Mouse (Mus musculus) Patski (cell line): ENCODE measurements around the gene Zfp780b. TPM values are rescaled to one million over a fixed set of nuclear protein-coding genes. Genes with fewer than 3 reads are reported as not detected.
A peak's percentile ranks its signal among the peaks of the same experiment; 100 is the strongest.
"Not testable (repeated sequence)": the region's sequence is repeated elsewhere in the genome, so short reads cannot be mapped to it uniquely, and the experiment has no call there.

Source experiments
- ATAC-seq: fragments of 100-300 bp; one replicate; pipeline ENCODE4 v1.8.0; 2021
- CTCF ChIA-PET: fragments of 350-600 bp; sonication (Branson Sonifier 250); formaldehyde crosslinking; loops from one replicate; lab custom pipeline; 2022; ENCODE audit warnings: inconsistent platforms; lab: Charles Lee
- POLR2A ChIA-PET: fragments of 350-600 bp; sonication (Branson Sonifier 250); formaldehyde crosslinking; loops from one replicate; lab custom pipeline; 2022; ENCODE audit warnings: antibody characterized with exemption, inconsistent platforms; lab: Charles Lee
- DNase-seq: peaks from one replicate; pipeline ENCODE4 v3.0.0-alpha.2; 2011; ENCODE audit warnings: low read depth, low spot score
- H3K27me3 ChIP-seq: fragments of 371-371 bp; one replicate; pipeline ENCODE4 v1.5.1; 2021
- CTCF ChIP-seq: fragments of 100-300 bp; IDR thresholded peaks from one replicate; pipeline ENCODE4 v1.5.1; 2021
- in situ Hi-C: fragments of 300-500 bp; cut with MboI; formaldehyde crosslinking; loops from 3 replicates; pipeline ENCODE4 v1.11.1; 2018; ENCODE audit warnings: low pct_unique_long_range_greater_than_20kb, mixed read lengths
- polyA plus RNA-seq: library from polyadenylated mRNA; unstranded; gene quantifications from one replicate; pipeline ENCODE4 v1.2.3, GENCODE M21; 2021

Zfp780b gene
- 9.2 TPM for polyA plus RNA-seq

DNA sequence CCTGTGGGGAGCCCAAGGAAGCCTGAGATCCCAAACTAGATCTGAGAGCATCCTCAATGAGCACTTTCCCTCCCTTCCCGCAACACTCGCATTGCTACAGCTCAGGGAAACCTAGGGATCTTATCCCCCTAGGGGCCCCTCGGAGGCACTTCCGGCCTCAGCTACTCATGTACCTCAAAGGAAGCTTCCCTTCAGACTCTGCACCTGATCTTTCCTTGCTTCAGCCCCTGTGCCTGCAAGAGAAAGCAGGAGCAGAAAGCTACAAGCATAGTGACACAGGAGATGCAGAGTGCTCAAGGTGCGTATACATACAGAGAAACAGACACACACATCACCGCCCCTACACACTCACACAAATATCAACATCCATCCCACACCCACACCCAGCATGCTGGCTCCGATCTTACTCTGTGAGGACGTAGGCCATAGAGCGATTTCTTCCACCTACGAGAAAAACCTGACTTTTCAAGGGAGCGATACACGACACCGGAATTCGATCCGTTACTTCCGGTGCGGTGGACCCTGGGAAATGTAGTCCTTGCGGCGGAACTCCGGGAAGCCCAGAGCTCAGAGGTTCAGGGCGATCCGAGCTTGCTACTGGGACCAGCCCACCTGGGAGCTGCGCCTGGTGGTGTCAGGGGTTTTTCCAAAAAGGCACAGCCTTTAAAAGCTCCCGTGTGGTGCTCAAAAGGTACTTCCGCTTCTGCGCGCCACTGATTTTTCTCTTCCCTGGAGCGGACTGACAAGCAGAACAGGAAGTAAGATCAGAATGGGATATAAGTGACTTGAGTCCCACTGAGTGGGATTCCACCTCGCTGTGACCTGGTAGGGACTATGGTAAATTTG is at the start of gene Zfp780b:
TSS of gene Zfp780b (minus strand) at position 489 of the 846 bp plus-strand sequence.
- ChIA-PET CTCF (no interaction called here), POLR2A (interaction anchor here (0.9 kb wide), 1 partner anchor 66 kb away, joined by 4 read pairs; no protein-coding TSS in a partner anchor)
- peak; percentile 87 for ATAC-seq
- in situ Hi-C loops, result loop anchor here (5.0 kb wide), 1 partner anchor 117 kb away; no protein-coding TSS in a partner anchor
- no peak for TF ChIP-seq CTCF
- DNase-seq, result peak; percentile 20
- H3K27me3 ChIP-seq, result no peaks in the 10 kb centered on the region

DNA sequence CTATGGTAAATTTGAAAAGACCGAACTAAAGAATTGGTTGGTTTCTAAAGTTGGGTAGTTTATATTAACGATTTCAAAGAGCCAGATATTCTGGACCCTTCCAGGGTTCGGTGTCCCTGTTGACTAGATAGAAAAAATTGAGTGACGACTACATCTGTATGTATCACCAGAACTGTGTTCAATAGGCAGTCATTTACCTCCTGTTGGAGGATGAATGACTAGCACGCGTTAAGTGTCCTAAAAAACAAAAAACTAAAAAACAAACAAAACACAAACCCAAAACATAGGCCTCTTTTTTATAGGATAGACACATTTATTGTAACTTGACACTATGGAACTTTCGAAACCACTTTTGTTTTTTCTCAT is 35.5 kb upstream of the Zfp780b start:
- in situ Hi-C loops, result no loop called here
- ChIA-PET CTCF (no interaction called here), POLR2A (no interaction called here)
- DNase-seq (no peak), ATAC-seq (no peak)
- TF ChIP-seq CTCF, result no peak
- H3K27me3 ChIP-seq, result peaks cover 3% of the 10 kb centered on the region

DNA sequence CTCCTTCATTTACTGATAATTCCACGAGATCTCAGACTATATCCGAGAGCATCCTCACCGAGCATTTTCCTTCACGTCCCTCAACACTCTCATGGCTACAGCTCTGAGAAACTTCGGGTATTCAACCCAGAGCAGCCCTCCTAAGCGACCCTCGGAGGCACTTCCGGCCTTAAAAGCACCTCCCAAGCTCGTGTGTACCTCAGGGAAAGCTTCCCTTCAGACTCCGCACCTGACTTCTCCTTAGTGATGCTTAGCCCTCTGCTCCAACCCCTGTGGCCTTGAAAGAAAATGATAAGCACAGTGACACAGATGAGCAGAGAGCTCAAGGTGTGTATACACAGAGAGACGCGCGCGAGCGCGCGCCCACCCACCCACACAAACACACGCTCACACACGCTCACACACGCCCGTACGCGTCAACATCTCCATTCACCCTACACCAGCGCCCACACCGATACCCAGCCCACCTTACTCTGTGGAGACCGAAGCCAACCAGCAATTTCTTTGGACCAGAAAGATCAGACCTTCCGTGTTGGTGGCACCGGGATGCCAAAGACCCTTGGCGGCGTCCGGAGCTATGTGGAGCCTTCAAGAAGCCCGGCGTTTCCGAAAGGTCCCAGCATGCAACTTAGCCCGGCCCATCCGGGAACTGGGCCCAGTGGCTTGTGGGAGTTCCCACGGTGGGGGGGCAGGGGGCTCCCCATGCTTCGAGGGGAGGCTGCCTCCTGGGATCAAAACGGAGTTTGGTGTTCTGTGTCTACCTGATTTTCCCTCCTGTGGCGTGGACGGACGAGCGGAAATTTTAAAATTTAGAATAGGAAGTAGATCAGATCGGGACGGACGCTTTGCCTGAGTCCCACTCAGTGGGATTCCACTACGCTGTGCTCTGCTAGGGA is 34.8 kb upstream of the Zfp780b start, which contains the start of gene Zfp850:
TSS of gene Zfp850 (minus strand) at position 567 of the 896 bp plus-strand sequence.
- no peak for TF ChIP-seq CTCF
- no peak for DNase-seq
- ChIA-PET CTCF (interaction anchor here (0.9 to 1.1 kb wide), 2 partner anchors 9 to 37 kb away, joined by 3 read pairs; no protein-coding TSS in a partner anchor), POLR2A (interaction anchor here (0.5 kb wide), 1 partner anchor 15 kb away, joined by 3 read pairs; no protein-coding TSS in a partner anchor)
- peak; percentile 82 for ATAC-seq
- in situ Hi-C loops, result no loop called here
- H3K27me3 ChIP-seq, result peaks cover 3% of the 10 kb centered on the region

DNA sequence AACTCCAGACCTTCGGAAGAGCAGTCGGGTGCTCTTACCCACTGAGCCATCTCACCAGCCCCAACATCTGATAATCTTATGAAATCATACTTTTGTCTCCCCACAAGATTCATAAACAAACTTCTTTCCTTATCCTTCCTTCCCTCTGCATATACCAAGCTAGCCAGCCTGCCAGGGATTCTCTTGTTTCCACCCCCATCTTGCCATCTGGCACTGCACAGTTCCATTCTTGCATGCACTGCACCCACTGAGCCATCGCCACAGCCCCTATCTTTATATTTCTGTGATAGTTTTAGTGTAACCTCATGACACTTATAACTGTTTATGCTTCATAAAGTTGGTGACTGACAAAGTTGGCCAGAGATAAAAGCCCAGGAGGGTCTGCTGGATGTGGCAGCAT is 31.3 kb upstream of the Zfp780b start:
- no peak for ATAC-seq
- H3K27me3 ChIP-seq, result no peaks in the 10 kb centered on the region
- in situ Hi-C loops, result no loop called here
- no peak for TF ChIP-seq CTCF
- POLR2A ChIA-PET, result no interaction called here
- no peak for DNase-seq
- CTCF ChIA-PET, result no interaction called here

DNA sequence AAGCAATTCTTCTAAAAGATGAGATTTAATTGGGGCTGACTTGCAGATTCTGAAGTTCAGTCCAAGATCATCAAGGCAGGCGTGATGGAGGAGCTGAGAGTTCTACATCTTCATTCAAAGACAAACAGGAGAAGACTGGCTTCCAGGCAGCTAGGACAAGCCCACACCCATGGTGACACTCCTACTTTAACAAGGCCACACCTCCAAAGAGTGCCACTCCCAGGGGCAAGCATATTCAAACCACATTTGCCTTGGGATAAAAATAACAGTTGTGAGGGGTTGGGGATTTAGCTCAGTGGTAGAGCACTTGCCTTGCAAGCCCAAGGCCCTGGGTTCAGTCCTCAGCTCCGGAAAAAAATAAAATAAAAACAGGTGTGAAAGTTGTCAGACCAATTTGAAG is 3.2 kb upstream of the Zfp780b start:
- no peaks in the 10 kb centered on the region for H3K27me3 ChIP-seq
- CTCF ChIA-PET, result no interaction called here
- no peak for DNase-seq
- in situ Hi-C loops, result no loop called here
- no peak for ATAC-seq
- POLR2A ChIA-PET, result no interaction called here
- no peak for TF ChIP-seq CTCF

DNA sequence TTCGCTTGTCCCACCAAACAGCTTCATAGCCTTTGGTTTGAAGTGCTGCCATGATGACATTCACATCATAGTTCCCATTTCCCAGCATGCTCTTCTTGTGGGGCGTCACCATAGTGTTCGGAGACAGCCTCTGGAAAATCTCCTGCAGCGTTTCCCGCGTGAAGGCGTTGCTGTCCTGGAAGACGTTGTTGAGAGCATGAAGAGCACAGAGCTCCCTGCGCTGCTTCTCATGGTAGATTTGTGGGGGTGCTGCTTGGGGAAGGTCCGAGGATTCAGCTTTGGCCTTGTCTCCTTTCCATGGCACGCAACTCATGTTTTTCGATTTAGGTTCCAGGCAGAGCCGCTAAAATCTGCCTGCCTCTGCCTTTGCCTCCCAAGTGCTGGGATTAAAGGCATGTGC is 29.5 kb downstream of the Zfp780b start:
- H3K27me3 ChIP-seq, CTCF ChIA-PET, POLR2A ChIA-PET, DNase-seq, in situ Hi-C loops, ATAC-seq: not testable (repeated sequence)

DNA sequence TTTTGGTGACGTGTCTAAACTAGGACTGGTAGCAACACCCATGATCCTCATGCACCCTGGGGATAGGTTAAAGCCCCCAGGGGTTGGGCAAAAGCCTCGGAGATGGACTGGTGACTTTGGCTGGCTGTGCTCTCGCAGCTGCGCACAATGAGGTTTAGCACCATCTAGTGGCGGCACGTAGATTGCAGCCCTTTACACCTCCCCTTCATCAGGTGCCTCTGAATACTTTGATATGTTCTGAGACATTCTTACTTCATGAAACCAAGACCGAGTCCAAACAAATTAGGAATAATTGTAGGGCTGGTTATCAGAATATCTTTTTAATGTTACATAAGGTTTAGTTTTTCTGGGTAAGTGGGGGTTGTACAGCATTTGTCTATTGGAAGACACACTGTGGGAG is 37.1 kb downstream of the Zfp780b start:
- DNase-seq, H3K27me3 ChIP-seq, ATAC-seq, in situ Hi-C loops, POLR2A ChIA-PET: not testable (repeated sequence)
- CTCF ChIA-PET, result interaction anchor here (1.1 kb wide), 1 partner anchor 12 kb away, joined by 3 read pairs; no protein-coding TSS in a partner anchor
- peak; percentile 69 for TF ChIP-seq CTCF

DNA sequence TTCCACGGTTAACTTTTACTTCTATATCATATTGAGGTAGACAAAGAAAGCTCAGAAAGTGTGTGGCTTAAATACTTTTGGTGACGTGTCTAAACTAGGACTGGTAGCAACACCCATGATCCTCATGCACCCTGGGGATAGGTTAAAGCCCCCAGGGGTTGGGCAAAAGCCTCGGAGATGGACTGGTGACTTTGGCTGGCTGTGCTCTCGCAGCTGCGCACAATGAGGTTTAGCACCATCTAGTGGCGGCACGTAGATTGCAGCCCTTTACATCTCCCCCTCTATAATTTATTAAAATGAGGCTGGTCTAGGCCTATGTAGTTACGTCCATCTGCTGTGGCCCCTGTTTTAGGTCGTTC is 45.2 kb downstream of the Zfp780b start:
- H3K27me3 ChIP-seq, DNase-seq, CTCF ChIA-PET, POLR2A ChIA-PET, ATAC-seq: not testable (repeated sequence)
- in situ Hi-C loops, result loop anchor here (5.0 kb wide), 1 partner anchor 96 kb away; the partner anchor contains the start of gene Zfp59

DNA sequence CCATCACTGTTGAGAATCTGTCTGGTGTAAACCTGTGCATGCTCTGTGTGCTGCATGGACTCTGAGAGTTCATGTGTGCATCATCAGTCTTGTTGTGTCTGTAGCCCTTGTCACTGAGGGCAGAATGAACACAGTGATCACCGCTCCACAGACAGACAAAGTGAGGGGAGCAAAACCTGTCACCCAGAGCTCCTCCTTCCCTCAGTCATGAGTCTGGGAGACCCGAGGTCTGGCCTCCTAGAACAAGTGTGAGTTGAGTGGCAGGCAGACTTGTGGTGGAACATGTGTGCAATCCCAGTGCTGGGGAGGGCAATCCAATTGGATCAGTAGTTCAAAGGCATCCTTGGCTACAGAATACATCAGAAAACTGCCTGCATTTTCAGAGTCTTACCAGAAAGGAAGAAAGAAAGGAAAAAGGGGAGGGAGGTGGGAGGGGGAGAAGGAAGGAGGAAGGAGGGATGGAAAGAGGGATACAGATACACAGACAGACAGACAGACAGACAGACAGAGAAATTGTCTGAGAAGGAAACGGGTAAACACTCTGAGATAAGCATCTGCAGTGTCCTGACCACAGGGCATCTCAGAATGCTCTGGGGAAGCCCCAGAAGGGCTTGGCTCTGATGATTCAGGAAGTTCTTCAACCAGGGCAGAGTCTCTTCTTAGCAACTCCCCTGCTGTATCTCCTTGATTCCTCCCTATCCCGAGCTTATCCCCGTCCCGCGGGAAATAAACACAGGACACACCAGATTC is 45.7 kb downstream of the Zfp780b start:
- H3K27me3 ChIP-seq, result no peaks in the 10 kb centered on the region
- DNase-seq (no peak), ATAC-seq (peak; percentile 67)
- no peak for TF ChIP-seq CTCF
- in situ Hi-C loops, result loop anchor here (5.0 kb wide), 1 partner anchor 96 kb away; the partner anchor contains the start of gene Zfp59
- ChIA-PET CTCF (no interaction called here), POLR2A (no interaction called here)
